Mouse (Mus musculus) MEL (cell line): Measurements from ENCODE around the gene Cdh15. TPM values are rescaled to one million over a fixed set of nuclear protein-coding genes. Genes with fewer than 3 reads are reported as not detected.

Experiments
- DNase-seq: peaks from one replicate; pipeline ENCODE4 v3.0.0; 2011; ENCODE audit warnings: low read depth, low spot score
- H3K27ac ChIP-seq: 2 replicates; pipeline ENCODE4 v1.5.1; 2012; ENCODE audit warnings: low read depth, mild to moderate bottlenecking, control low read depth, low read length, moderate library complexity; ENCODE audit not compliant: control insufficient read depth
- H3K27me3 ChIP-seq, 2 experiments: fragments of 150-350 bp in 1 of 2; sonication (generic) in 1 of 2; 2 replicates each; pipeline ENCODE4 v1.6.1; 2012; ENCODE audit warnings: low read length in 2 of 2, mild to moderate bottlenecking in 2 of 2, improper control_type of control experiment in 1 of 2, moderate library complexity in 1 of 2; ENCODE audit not compliant: insufficient read depth in 2 of 2, control insufficient read depth in 1 of 2
- H3K36me3 ChIP-seq, 2 experiments: 2 replicates each; pipeline ENCODE4 v1.6.1; 2012 to 2014; ENCODE audit warnings: low read length in 2 of 2, improper control_type of control experiment in 1 of 2, inconsistent platforms in 1 of 2, mild to moderate bottlenecking in 1 of 2; ENCODE audit not compliant: insufficient read depth in 2 of 2, control insufficient read depth in 1 of 2
- H3K4me1 ChIP-seq, 2 experiments: fragments of 150-350 bp in 1 of 2; sonication (generic) in 1 of 2; 2 replicates each; pipeline ENCODE4 v1.6.1; 2012; ENCODE audit warnings: low read length in 2 of 2, improper control_type of control experiment in 1 of 2, mild to moderate bottlenecking in 1 of 2; ENCODE audit not compliant: insufficient read depth in 2 of 2, control insufficient read depth in 1 of 2
- H3K4me3 ChIP-seq, 2 experiments: fragments of 150-350 bp in 1 of 2; sonication (generic) in 1 of 2; 2 replicates each; pipeline ENCODE4 v1.5.1; 2012; ENCODE audit warnings: low read depth in 2 of 2, low read length in 2 of 2, mild to moderate bottlenecking in 2 of 2, moderate library complexity in 2 of 2, control low read depth in 1 of 2, improper control_type of control experiment in 1 of 2; ENCODE audit not compliant: control insufficient read depth in 1 of 2, insufficient read depth in 1 of 2
- H3K79me2 ChIP-seq: 2 replicates; pipeline ENCODE4 v1.6.1; 2012; ENCODE audit warnings: mild to moderate bottlenecking, low read length, moderate library complexity; ENCODE audit not compliant: control insufficient read depth, poor library complexity, insufficient read depth
- H3K9ac ChIP-seq: 2 replicates; pipeline ENCODE4 v1.6.1; 2012; ENCODE audit warnings: low read depth, mild to moderate bottlenecking, control low read depth, low read length, moderate library complexity; ENCODE audit not compliant: control insufficient read depth, poor library complexity, severe bottlenecking
- H3K9me3 ChIP-seq: fragments of 150-350 bp; sonication (generic); replicated peaks from 2 replicates; pipeline ENCODE4 v1.6.1; 2012; ENCODE audit warnings: mild to moderate bottlenecking, low read length, improper control_type of control experiment, moderate library complexity; ENCODE audit not compliant: insufficient read depth
- BHLHE40 ChIP-seq: IDR thresholded peaks from 2 replicates; pipeline ENCODE4 v1.6.1; 2012; ENCODE audit warnings: low read depth, mild to moderate bottlenecking, inconsistent platforms, low read length, improper control_type of control experiment, borderline replicate concordance
- CHD1 ChIP-seq: IDR thresholded peaks from 2 replicates; pipeline ENCODE4 v1.6.1; 2012; ENCODE audit warnings: low read depth, mild to moderate bottlenecking, inconsistent platforms, low read length, improper control_type of control experiment
- CHD2 ChIP-seq: IDR thresholded peaks from 2 replicates; pipeline ENCODE4 v1.6.1; 2011; ENCODE audit warnings: low read length, improper control_type of control experiment
- CTCF ChIP-seq, 3 experiments: IDR thresholded peaks in 2 of 3; conservative IDR thresholded peaks in 1 of 3; 2 replicates each; pipeline ENCODE4 v1.5.1; 2011 to 2012; ENCODE audit warnings: low read length in 3 of 3, low read depth in 2 of 3, mild to moderate bottlenecking in 2 of 3, improper control_type of control experiment in 1 of 3, inconsistent platforms in 1 of 3, mixed read lengths in 1 of 3, moderate library complexity in 1 of 3; ENCODE audit not compliant: control insufficient read depth in 1 of 3, insufficient read depth in 1 of 3, poor library complexity in 1 of 3, severe bottlenecking in 1 of 3
- ETS1 ChIP-seq: IDR thresholded peaks from 2 replicates; pipeline ENCODE4 v1.6.1; 2012; ENCODE audit warnings: low read depth, mild to moderate bottlenecking, inconsistent platforms, low read length, improper control_type of control experiment, moderate library complexity
- GABPA ChIP-seq: IDR thresholded peaks from 2 replicates; pipeline ENCODE4 v1.6.1; 2012; ENCODE audit warnings: low read depth, mild to moderate bottlenecking, inconsistent platforms, low read length, improper control_type of control experiment, moderate library complexity
- GATA1 ChIP-seq: IDR thresholded peaks from 2 replicates; pipeline ENCODE4 v1.6.1; 2011; ENCODE audit warnings: low read depth, low read length, improper control_type of control experiment
- HCFC1 ChIP-seq: IDR thresholded peaks from 2 replicates; pipeline ENCODE4 v1.6.1; 2012; ENCODE audit warnings: low read depth, mild to moderate bottlenecking, inconsistent platforms, low read length, improper control_type of control experiment, moderate library complexity
- JUND ChIP-seq: IDR thresholded peaks from 2 replicates; pipeline ENCODE4 v1.6.1; 2011; ENCODE audit warnings: low read depth, mild to moderate bottlenecking, improper control_type of control experiment, low read length
- KAT2A ChIP-seq: conservative IDR thresholded peaks from 2 replicates; pipeline ENCODE4 v1.6.1; 2012; ENCODE audit warnings: low read depth, low read length, improper control_type of control experiment, inconsistent platforms
- MAFK ChIP-seq: IDR thresholded peaks from 2 replicates; pipeline ENCODE4 v1.6.1; 2011; ENCODE audit warnings: low read depth, mild to moderate bottlenecking, low read length, improper control_type of control experiment, borderline replicate concordance
- MAX ChIP-seq: IDR thresholded peaks from 2 replicates; pipeline ENCODE4 v1.6.1; 2011; ENCODE audit warnings: low read length, improper control_type of control experiment
- MAZ ChIP-seq: IDR thresholded peaks from 2 replicates; pipeline ENCODE4 v1.6.1; 2012; ENCODE audit warnings: low read depth, mild to moderate bottlenecking, inconsistent platforms, low read length, improper control_type of control experiment
- MEF2A ChIP-seq: IDR thresholded peaks from 2 replicates; pipeline ENCODE4 v1.6.1; 2014; ENCODE audit warnings: low read depth, mild to moderate bottlenecking, inconsistent platforms, low read length, improper control_type of control experiment; ENCODE audit not compliant: poor library complexity, insufficient replicate concordance, severe bottlenecking; ENCODE audit errors: extremely low read depth
- MXI1 ChIP-seq: IDR thresholded peaks from 2 replicates; pipeline ENCODE4 v1.6.1; 2011; ENCODE audit warnings: mild to moderate bottlenecking, low read depth, low read length, improper control_type of control experiment
- MYB ChIP-seq: IDR thresholded peaks from 2 replicates; pipeline ENCODE4 v1.6.1; 2011; ENCODE audit warnings: mild to moderate bottlenecking, low read depth, low read length, improper control_type of control experiment
- MYC ChIP-seq: IDR thresholded peaks from 2 replicates; pipeline ENCODE4 v1.6.1; 2011; ENCODE audit warnings: low read depth, mild to moderate bottlenecking, low read length, improper control_type of control experiment, moderate library complexity
- NRF1 ChIP-seq: IDR thresholded peaks from 2 replicates; pipeline ENCODE4 v1.6.1; 2014; ENCODE audit warnings: low read depth, mild to moderate bottlenecking, inconsistent platforms, low read length, improper control_type of control experiment, moderate library complexity; ENCODE audit not compliant: poor library complexity, insufficient read depth, severe bottlenecking
- POLR2A ChIP-seq, 2 experiments: IDR thresholded peaks; 2 replicates each; pipeline ENCODE4 v1.6.1; 2011 to 2012; ENCODE audit warnings: low read length in 2 of 2, mild to moderate bottlenecking in 2 of 2, control low read depth in 1 of 2, improper control_type of control experiment in 1 of 2, low read depth in 1 of 2, moderate library complexity in 1 of 2; ENCODE audit not compliant: control insufficient read depth in 1 of 2, insufficient read depth in 1 of 2, poor library complexity in 1 of 2
- POLR2AphosphoS2 ChIP-seq: IDR thresholded peaks from 2 replicates; pipeline ENCODE4 v1.6.1; 2011; ENCODE audit warnings: low read length, improper control_type of control experiment
- POLR2AphosphoS5 ChIP-seq: IDR thresholded peaks from 2 replicates; pipeline ENCODE4 v1.6.1; 2012; ENCODE audit warnings: low read depth, borderline replicate concordance, mild to moderate bottlenecking, inconsistent platforms, low read length, moderate library complexity, mixed read lengths
- RAD21 ChIP-seq: IDR thresholded peaks from 2 replicates; pipeline ENCODE4 v1.6.1; 2011; ENCODE audit warnings: mild to moderate bottlenecking, low read depth, low read length, improper control_type of control experiment
- RCOR1 ChIP-seq: IDR thresholded peaks from 2 replicates; pipeline ENCODE4 v1.6.1; 2012; ENCODE audit warnings: low read depth, mild to moderate bottlenecking, inconsistent platforms, low read length, improper control_type of control experiment
- SIN3A ChIP-seq: IDR thresholded peaks from 2 replicates; pipeline ENCODE4 v1.6.1; 2012; ENCODE audit warnings: low read length, improper control_type of control experiment, inconsistent platforms
- SMC3 ChIP-seq: IDR thresholded peaks from 2 replicates; pipeline ENCODE4 v1.6.1; 2011; ENCODE audit warnings: low read depth, low read length, improper control_type of control experiment
- TAL1 ChIP-seq: IDR thresholded peaks from 2 replicates; pipeline ENCODE4 v1.6.1; 2012; ENCODE audit warnings: mild to moderate bottlenecking, inconsistent platforms, low read length, moderate library complexity, mixed read lengths
- TCF12 ChIP-seq: IDR thresholded peaks from 2 replicates; pipeline ENCODE4 v1.6.1; 2014; ENCODE audit warnings: low read depth, mild to moderate bottlenecking, inconsistent platforms, low read length, improper control_type of control experiment, moderate library complexity
- UBTF ChIP-seq: IDR thresholded peaks from 2 replicates; pipeline ENCODE4 v1.6.1; 2012; ENCODE audit warnings: low read depth, mild to moderate bottlenecking, inconsistent platforms, low read length, improper control_type of control experiment, moderate library complexity, borderline replicate concordance; ENCODE audit not compliant: insufficient read depth
- USF1 ChIP-seq: IDR thresholded peaks from 2 replicates; pipeline ENCODE4 v1.6.1; 2014; ENCODE audit warnings: low read depth, mild to moderate bottlenecking, inconsistent platforms, low read length, improper control_type of control experiment, moderate library complexity
- USF2 ChIP-seq, 2 experiments: IDR thresholded peaks; 2 replicates each; pipeline ENCODE4 v1.6.1; 2011 to 2012; ENCODE audit warnings: improper control_type of control experiment in 2 of 2, low read length in 2 of 2, borderline replicate concordance in 1 of 2, inconsistent platforms in 1 of 2, low read depth in 1 of 2, mild to moderate bottlenecking in 1 of 2; ENCODE audit not compliant: insufficient read depth in 1 of 2
- ZC3H11A ChIP-seq: IDR thresholded peaks from 2 replicates; pipeline ENCODE4 v1.6.1; 2012; ENCODE audit warnings: low read depth, mild to moderate bottlenecking, inconsistent platforms, low read length, improper control_type of control experiment
- ZKSCAN1 ChIP-seq: IDR thresholded peaks from 2 replicates; pipeline ENCODE4 v1.6.1; 2012; ENCODE audit warnings: low read depth, mild to moderate bottlenecking, inconsistent platforms, low read length, improper control_type of control experiment, moderate library complexity
- polyA plus RNA-seq, 2 experiments: library from polyadenylated mRNA; stranded (reverse) in 1 of 2; unstranded in 1 of 2; fragments of >175 nt in 1 of 2; fragments of >200 nt in 1 of 2; gene quantifications; 2 replicates each; pipeline versions ENCODE4 v1.2.1 to v1.2.4; 2012; ENCODE audit warnings: low replicate concordance in 2 of 2, low read depth in 1 of 2; ENCODE audit not compliant: insufficient read length in 2 of 2, insufficient read depth in 1 of 2, missing spikeins in 1 of 2
- total RNA-seq: library from RNA; depleted of rRNA; stranded (reverse); fragments of 300-350 nt; gene quantifications from 2 replicates; pipeline ENCODE4 v1.2.3, GENCODE M21; 2012

The Cdh15 gene
- total and polyA plus RNA-seq, 3 experiments: 0.08 to 0.71 TPM; not detected in 1

DNA sequence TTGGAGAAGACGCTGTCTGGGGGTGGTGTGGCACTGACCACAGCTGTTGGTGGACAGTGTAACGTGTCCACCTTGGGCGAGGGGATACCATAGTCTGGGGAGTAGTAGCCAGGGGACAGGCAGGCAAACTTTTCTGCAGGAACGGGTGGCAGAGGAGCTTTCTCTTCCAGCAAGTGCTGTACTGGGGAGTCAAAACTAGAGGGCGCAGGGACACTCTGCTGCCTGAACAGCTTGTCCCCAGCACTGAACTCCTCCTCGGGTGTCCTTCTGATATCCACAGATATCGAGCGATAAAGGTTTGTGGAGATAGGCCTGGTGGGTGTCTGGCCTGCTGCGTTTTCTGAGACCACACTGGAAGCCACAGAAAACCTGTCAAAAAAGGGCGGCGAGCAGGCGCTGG is 43.7 kb downstream of the Cdh15 start:
- no peaks in the 10 kb centered on the region for H3K9me3 ChIP-seq
- H3K9ac ChIP-seq: no peak overlapping the region
- H3K4me3 ChIP-seq: no peak overlapping the region
- DNase-seq: no peak
- TF ChIP-seq MEF2A (no peak), USF1 (no peak), SMC3 (0 out of 2 replicates have a peak, but pooled peaks have one; percentile 17), NRF1 (no peak), ETS1 (no peak), ZKSCAN1 (no peak), RAD21 (peak; percentile 17), MYC (no peak), MXI1 (no peak), POLR2AphosphoS2 (no peak), UBTF (no peak), BHLHE40 (no peak), MAX (no peak), SIN3A (no peak), POLR2AphosphoS5 (0 out of 2 replicates have a peak, but pooled peaks have one; percentile 42), USF2 (IDR thresholded peaks at IDR 0.05; ENCODE audit: borderline replicate concordance in 1 of 2, insufficient read depth in 1 of 2, low read depth in 1 of 2, low read length in 2 of 2) (no peak), CHD1 (no peak), POLR2A (IDR thresholded peaks at IDR 0.05; ENCODE audit: control insufficient read depth in 1 of 2, insufficient read depth in 1 of 2, low read depth in 1 of 2, low read length in 2 of 2, poor library complexity in 1 of 2) (no peak), CTCF (IDR thresholded peaks at IDR 0.05 in 2 of 3, conservative IDR thresholded peaks at IDR 0.05 in 1 of 3; ENCODE audit: control insufficient read depth in 1 of 3, insufficient read depth in 1 of 3, low read depth in 2 of 3, low read length in 3 of 3, poor library complexity in 1 of 3, severe bottlenecking in 1 of 3) (peak in 2 of 3 experiments; percentile 39 to 45; a peak in 4 of 6 replicates), JUND (no peak), GABPA (no peak), MYB (no peak), RCOR1 (no peak), ZC3H11A (no peak), MAZ (no peak), MAFK (no peak), TAL1 (no peak), KAT2A (no peak), GATA1 (no peak), TCF12 (no peak), CHD2 (no peak), HCFC1 (no peak)
- H3K79me2 ChIP-seq: no peaks in the 10 kb centered on the region
- no peak overlapping the region for H3K27ac ChIP-seq
- H3K27me3 ChIP-seq: no peaks in the 10 kb centered on the region
- H3K36me3 ChIP-seq: peaks cover 0 to 26% of the 10 kb centered on the region in 2 experiments; a peak in 2 of 4 replicates
- no peaks in the 10 kb centered on the region for H3K4me1 ChIP-seq
